Mouse (Mus musculus): ENCODE measurements at regions not wholly inside any gene's neighbourhood (a gene's known extent, or its start where the extent isn't known, plus 50 kb on each side); places are given as distances from the start of the nearest gene placed in this dataset.

DNA sequence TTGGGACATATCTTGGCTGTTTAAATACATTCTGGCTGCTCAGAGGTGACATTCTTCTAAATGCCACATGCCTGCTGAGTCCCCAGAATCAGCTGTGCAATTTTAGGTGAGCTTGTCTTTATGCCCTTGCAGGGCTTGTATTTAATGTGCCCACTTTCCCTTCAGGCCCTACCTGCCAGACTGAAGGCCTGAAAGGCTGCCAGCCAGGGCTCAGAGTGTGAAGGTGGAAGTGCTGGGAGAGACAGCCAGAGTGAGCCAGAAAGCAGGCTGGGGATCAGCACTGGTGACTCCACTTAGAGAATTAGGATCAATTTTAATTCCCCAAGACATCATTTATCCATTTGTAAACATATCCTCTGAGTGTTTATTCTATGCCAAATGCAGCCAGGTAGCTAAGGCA is 803.6 kb upstream of the 4930452B06Rik start:
- TF ChIP-seq CTCF (IDR thresholded peaks at IDR 0.05; ENCODE audit: borderline replicate concordance, insufficient read depth, low read length) (no peak), POLR2A (IDR thresholded peaks at IDR 0.05; ENCODE audit: low read depth, low read length) (no peak)
